8 mouse cellular contexts compared by ENCODE assay signal in the genomic region with DNA sequence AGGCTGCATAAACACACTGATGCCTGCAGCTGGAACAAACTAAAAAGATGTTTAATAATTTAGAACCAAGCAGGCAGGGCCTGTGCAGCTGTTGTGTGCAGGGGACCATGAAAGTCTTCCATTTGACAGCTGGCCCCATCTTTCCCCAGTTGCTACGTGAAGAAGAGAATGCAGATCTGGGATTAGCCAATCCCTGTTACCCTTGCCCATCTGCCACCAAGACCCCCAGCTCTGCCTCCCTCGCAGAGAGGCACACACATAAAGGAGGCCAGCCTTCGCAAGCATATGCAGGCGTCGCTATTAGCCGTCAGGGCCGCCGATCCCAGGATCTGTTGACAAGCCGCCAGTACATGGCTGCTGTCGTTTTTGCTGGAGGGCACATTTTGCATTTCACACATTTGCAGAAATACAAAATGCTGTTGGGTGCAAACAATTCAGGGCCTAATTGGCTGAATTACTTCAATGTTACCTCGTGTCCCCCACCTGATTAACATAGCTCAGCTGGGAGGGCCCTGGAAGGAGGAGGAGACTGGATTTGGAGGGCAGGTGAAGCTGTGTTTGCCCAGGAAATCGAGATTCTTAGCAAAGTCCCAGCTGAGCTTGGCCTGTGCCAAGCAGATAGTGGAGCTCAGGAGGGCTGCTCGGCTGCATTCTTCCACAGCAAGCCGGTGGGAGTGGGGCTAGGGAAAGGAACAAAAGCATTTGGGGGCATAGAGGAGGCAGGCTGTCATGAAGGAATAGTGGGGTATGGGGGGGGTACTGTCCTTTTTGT.
DNase-seq lines count a peak whose midpoint lies in the region; ATAC-seq and TF ChIP-seq lines count a peak whose summit lies in the region.
"Had no signal": no experiment of that assay in that cellular context is flagged by ENCODE, and none has a peak within 500 bp of the region (broad histone marks: within the 10 kb centered on the region; RNA-seq: fewer than 3 reads in every experiment).

No protein-coding gene starts in this region.

- peak; percentile 52 for DNase-seq in embryo, embryonic 10.5 days (ENCODE audit: low spot score)
- peak; percentile 71 for DNase-seq in hindbrain, embryonic 14.5 days (ENCODE audit: low spot score)
- DNase-seq in kidney, postnatal 4 days: no peak
- no peak for DNase-seq in heart, adult 9 months (ENCODE audit: low spot score in 2 of 2)
- DNase-seq in cerebellum, adult 2 months: no peak

- H3K4me2 ChIP-seq in embryonic facial prominence, embryonic 13.5 days: peak overlapping the region; percentile 7; the same call in 1 of the 2 replicates
- H3K4me2 ChIP-seq in hindbrain, embryonic 14.5 days (replicated peaks): no peak overlapping the region
- 0 out of 2 replicates have a peak overlapping the region, but pooled peaks have one; percentile 4 for H3K4me2 ChIP-seq in midbrain, embryonic 16.5 days (ENCODE audit: low read length)
- H3K4me2 ChIP-seq: liver, embryonic 12.5 days had no signal

- TF ChIP-seq CTCF in cerebellum, adult 2 months (IDR thresholded peaks at IDR 0.05; ENCODE audit: borderline replicate concordance, insufficient read depth, low read depth, low read length): no peak

- no peak overlapping the region for H3K4me3 ChIP-seq in embryonic facial prominence, embryonic 13.5 days
- H3K4me3 ChIP-seq in hindbrain, embryonic 14.5 days (replicated peaks; ENCODE audit: low read length): no peak overlapping the region
- H3K4me3 ChIP-seq in midbrain, embryonic 16.5 days (ENCODE audit: low read depth, low read length): no peak overlapping the region
- no peak overlapping the region for H3K4me3 ChIP-seq in cerebellum, adult 2 months (replicated peaks; ENCODE audit: insufficient read depth, low read depth, low read length)
- H3K4me3 ChIP-seq: liver, embryonic 12.5 days had no signal

- WGBS in embryonic facial prominence, embryonic 13.5 days: 31% methylated on average over 14 of the region's 14 CpGs
- WGBS in hindbrain, embryonic 14.5 days: 14% methylated on average over 14 of the region's 14 CpGs
- 10% methylated on average over 14 of the region's 14 CpGs for WGBS in midbrain, embryonic 16.5 days
- WGBS in cerebellum, adult 2 months: 29% methylated on average over 14 of the region's 14 CpGs

- H3K36me3 ChIP-seq in embryonic facial prominence, embryonic 13.5 days: no peaks in the 10 kb centered on the region
- H3K36me3 ChIP-seq in hindbrain, embryonic 14.5 days (replicated peaks; ENCODE audit: control insufficient read depth, insufficient read depth): no peaks in the 10 kb centered on the region
- no peaks in the 10 kb centered on the region for H3K36me3 ChIP-seq in midbrain, embryonic 16.5 days (ENCODE audit: control insufficient read depth, insufficient read depth, low read length)
- H3K36me3 ChIP-seq: liver, embryonic 12.5 days had no signal

- TF ChIP-seq POLR2A in cerebellum, adult 2 months (IDR thresholded peaks at IDR 0.05; ENCODE audit: borderline replicate concordance, insufficient read depth, low read length): no peak

- peaks cover 37% of the 10 kb centered on the region for H3K27me3 ChIP-seq in embryonic facial prominence, embryonic 13.5 days
- H3K27me3 ChIP-seq in hindbrain, embryonic 14.5 days (ENCODE audit: control insufficient read depth, insufficient read depth, low read length): no peaks in the 10 kb centered on the region
- 0 out of 2 replicates have a peak, but pooled peaks cover 3% of the 10 kb centered on the region for H3K27me3 ChIP-seq in midbrain, embryonic 16.5 days (ENCODE audit: control insufficient read depth, insufficient read depth, low read depth, low read length)
- H3K27me3 ChIP-seq in cerebellum, adult 2 months (ENCODE audit: control insufficient read depth, insufficient read depth, low read length): peaks cover 2% of the 10 kb centered on the region; the same call in 1 of the 2 replicates
- H3K27me3 ChIP-seq: liver, embryonic 12.5 days had no signal

- 0 out of 2 replicates have a peak, but pooled peaks have one; percentile 52 for ATAC-seq in embryonic facial prominence, embryonic 13.5 days (ENCODE audit: insufficient number of reproducible peaks, insufficient read depth, low FRiP score, low TSS enrichment, low read depth)
- peak; percentile 86 for ATAC-seq in hindbrain, embryonic 14.5 days (ENCODE audit: low FRiP score)
- ATAC-seq in midbrain, embryonic 16.5 days: peak; percentile 72
- ATAC-seq: liver, embryonic 12.5 days had no signal

- H3K27ac ChIP-seq in embryonic facial prominence, embryonic 13.5 days: no peak overlapping the region; the same call in 1 of the 2 replicates
- peak overlapping the region; percentile 76 for H3K27ac ChIP-seq in hindbrain, embryonic 14.5 days
- H3K27ac ChIP-seq in midbrain, embryonic 16.5 days (ENCODE audit: low read length): peak overlapping the region; percentile 67
- no peak overlapping the region for H3K27ac ChIP-seq in cerebellum, adult 2 months (ENCODE audit: insufficient read depth, low read length)
- H3K27ac ChIP-seq: liver, embryonic 12.5 days had no signal

- H3K9ac ChIP-seq in embryonic facial prominence, embryonic 13.5 days: no peak overlapping the region
- H3K9ac ChIP-seq in hindbrain, embryonic 14.5 days: no peak overlapping the region
- H3K9ac ChIP-seq in midbrain, embryonic 16.5 days (ENCODE audit: low read depth, low read length): 0 out of 2 replicates have a peak overlapping the region, but pooled peaks have one; percentile 23
- H3K9ac ChIP-seq: liver, embryonic 12.5 days had no signal

- peaks cover 35% of the 10 kb centered on the region for H3K4me1 ChIP-seq in embryonic facial prominence, embryonic 13.5 days
- H3K4me1 ChIP-seq in hindbrain, embryonic 14.5 days (replicated peaks; ENCODE audit: control insufficient read depth, insufficient read depth, low read length): peaks cover 34% of the 10 kb centered on the region
- peaks cover 25% of the 10 kb centered on the region for H3K4me1 ChIP-seq in midbrain, embryonic 16.5 days (ENCODE audit: control insufficient read depth, insufficient read depth, low read length)
- H3K4me1 ChIP-seq in cerebellum, adult 2 months (ENCODE audit: control insufficient read depth, insufficient read depth, low read length): peaks cover 4% of the 10 kb centered on the region; the same call in 1 of the 2 replicates
- H3K4me1 ChIP-seq: liver, embryonic 12.5 days had no signal

- no peaks in the 10 kb centered on the region for H3K9me3 ChIP-seq in embryonic facial prominence, embryonic 13.5 days
- H3K9me3 ChIP-seq in hindbrain, embryonic 14.5 days (ENCODE audit: control insufficient read depth, low read length): no peaks in the 10 kb centered on the region
- H3K9me3 ChIP-seq in midbrain, embryonic 16.5 days (replicated peaks; ENCODE audit: control insufficient read depth, low read length, poor library complexity, severe bottlenecking): no peaks in the 10 kb centered on the region
- H3K9me3 ChIP-seq: liver, embryonic 12.5 days had no signal

Comparison
In these comparisons a context has a peak if more than half of its experiments do, and no peak if none do; other contexts are left out.
1. DNase-seq: peak in embryo, embryonic 10.5 days (single experiment) and hindbrain, embryonic 14.5 days (single experiment); none in kidney, postnatal 4 days (0 of 2), heart, adult 9 months (0 of 2) and cerebellum, adult 2 months (0 of 2).
2. H3K27ac ChIP-seq: peak in hindbrain, embryonic 14.5 days (single experiment) and midbrain, embryonic 16.5 days (single experiment); none in embryonic facial prominence, embryonic 13.5 days (single experiment) and cerebellum, adult 2 months (single experiment).
3. Peak in every context shown above with its lines, with median percentiles within 50 percentile points of each other: ATAC-seq.